Mouse (Mus musculus): Measurements from ENCODE around the gene Emc7. TPM values are rescaled to one million over a fixed set of nuclear protein-coding genes. Genes with fewer than 3 reads are reported as not detected.
"Not testable (repeated sequence)": the region's sequence is repeated elsewhere in the genome, so short reads cannot be mapped to it uniquely, and the experiment has no call there.

The Emc7 gene
- polyA plus RNA-seq, 1 experiment from 2014 or later: 11.5 TPM

GRCm38 (mm10) chr2:112448510-112449059 is 6.2 kb upstream of the Emc7 start:
- ATAC-seq (ENCODE audit: low FRiP score): no peak

GRCm38 (mm10) chr2:112449597-112450296 is 5.0 kb upstream of the Emc7 start:
- no peak overlapping the region for H3K27ac ChIP-seq
- H3K9ac ChIP-seq: no peak overlapping the region
- no peaks in the 10 kb centered on the region for H3K4me1 ChIP-seq
- H3K36me3 ChIP-seq (replicated peaks): no peaks in the 10 kb centered on the region
- no peaks in the 10 kb centered on the region for H3K9me3 ChIP-seq
- ATAC-seq (ENCODE audit: low FRiP score): no peak
- H3K4me3 ChIP-seq (replicated peaks): no peak overlapping the region
- H3K27me3 ChIP-seq: no peaks in the 10 kb centered on the region
- 38% methylated on average over 4 of the region's 4 CpGs for WGBS
- no peak overlapping the region for H3K4me2 ChIP-seq

More at GRCm38 (mm10) chr2:112448510-112449059, 6.2 kb upstream of the Emc7 start:
- Histone ChIP-seq H3K4me3 (replicated peaks) (no peak overlapping the region), H3K27me3 (no peaks in the 10 kb centered on the region), H3K9me3 (no peaks in the 10 kb centered on the region), H3K9ac (no peak overlapping the region), H3K4me1 (no peaks in the 10 kb centered on the region), H3K4me2 (no peak overlapping the region), H3K27ac (no peak overlapping the region), H3K36me3 (replicated peaks) (no peaks in the 10 kb centered on the region)

- H3K4me2 ChIP-seq; H3K36me3 ChIP-seq (replicated peaks); H3K9ac ChIP-seq; H3K4me1 ChIP-seq; H3K27me3 ChIP-seq; H3K4me3 ChIP-seq (replicated peaks); H3K27ac ChIP-seq; ATAC-seq (ENCODE audit: low FRiP score); H3K9me3 ChIP-seq: not testable (repeated sequence)
Observed at GRCm38 (mm10) chr2:112452513-112452912, 2.3 kb upstream of the Emc7 start.

GRCm38 (mm10) chr2:112454125-112454861 is 504 bp upstream of the Emc7 start:
- peaks cover 9% of the 10 kb centered on the region for H3K4me1 ChIP-seq
- peak overlapping the region; percentile 68 for H3K4me3 ChIP-seq (replicated peaks)
- no peak overlapping the region for H3K27ac ChIP-seq
- peak overlapping the region; percentile 76 for H3K9ac ChIP-seq
- 33% methylated on average over 17 of the region's 17 CpGs for WGBS
- no peak for ATAC-seq (ENCODE audit: low FRiP score)
- H3K9me3 ChIP-seq: no peaks in the 10 kb centered on the region
- H3K27me3 ChIP-seq: no peaks in the 10 kb centered on the region
- H3K4me2 ChIP-seq: peak overlapping the region; percentile 74
- no peaks in the 10 kb centered on the region for H3K36me3 ChIP-seq (replicated peaks)

DNA sequence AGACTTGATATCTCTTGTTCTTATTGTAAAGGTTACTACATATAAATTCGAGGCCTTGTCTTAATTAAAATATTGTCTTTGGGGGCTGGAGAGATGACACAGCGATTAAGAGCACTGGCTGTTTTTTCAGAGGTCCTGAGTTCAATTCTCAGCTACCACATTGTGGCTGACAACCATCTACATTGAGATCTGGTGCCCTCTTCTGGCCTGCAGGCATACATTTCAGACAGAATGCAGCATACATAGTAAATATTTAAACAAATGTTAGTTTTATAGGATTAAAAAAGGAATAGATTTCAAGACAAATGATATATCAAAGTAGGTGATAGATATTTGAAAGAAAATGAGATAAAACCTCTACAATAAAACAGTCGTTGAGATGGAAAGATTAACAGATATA is 5.8 kb downstream of the Emc7 start:
- no peak overlapping the region for H3K4me2 ChIP-seq
- peaks cover 8% of the 10 kb centered on the region for H3K4me1 ChIP-seq
- no peak overlapping the region for H3K4me3 ChIP-seq (replicated peaks)
- no peak overlapping the region for H3K9ac ChIP-seq
- no peaks in the 10 kb centered on the region for H3K27me3 ChIP-seq
- no peaks in the 10 kb centered on the region for H3K9me3 ChIP-seq
- H3K27ac ChIP-seq: no peak overlapping the region
- ATAC-seq (ENCODE audit: low FRiP score): no peak
- peaks cover 24% of the 10 kb centered on the region for H3K36me3 ChIP-seq (replicated peaks)
- 89% methylated on average over 3 of the region's 3 CpGs for WGBS

- Histone ChIP-seq H3K4me2 (no peak overlapping the region), H3K27ac (no peak overlapping the region), H3K36me3 (replicated peaks) (peaks cover 38% of the 10 kb centered on the region), H3K9ac (no peak overlapping the region), H3K4me3 (replicated peaks) (no peak overlapping the region), H3K9me3 (no peaks in the 10 kb centered on the region), H3K27me3 (no peaks in the 10 kb centered on the region), H3K4me1 (no peaks in the 10 kb centered on the region)
- ATAC-seq (ENCODE audit: low FRiP score): no peak
Observed at GRCm38 (mm10) chr2:112469542-112469941, 14.7 kb downstream of the Emc7 start.

DNA sequence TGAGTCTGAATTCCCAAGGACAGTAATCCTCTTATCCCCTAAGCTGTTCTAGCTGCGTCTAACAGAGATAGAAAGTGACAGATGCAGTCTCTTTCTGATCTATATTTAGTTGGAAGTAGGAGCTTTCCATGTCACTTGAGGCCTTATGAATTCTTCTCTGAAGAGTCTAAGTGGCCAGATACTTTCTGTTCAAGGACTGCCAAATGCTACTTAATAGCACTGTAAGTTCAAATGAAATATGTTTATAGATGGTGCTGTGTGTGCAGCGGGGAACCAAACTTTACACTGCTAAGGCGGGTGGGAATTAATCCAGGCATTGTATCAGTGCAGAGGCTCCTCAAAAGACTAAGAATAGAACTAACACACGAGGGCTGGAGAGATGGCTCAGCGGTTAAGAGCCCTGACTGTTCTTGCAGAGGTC is 16.2 kb downstream of the Emc7 start:
- H3K27me3 ChIP-seq: no peaks in the 10 kb centered on the region
- H3K9ac ChIP-seq: no peak overlapping the region
- no peak overlapping the region for H3K4me2 ChIP-seq
- H3K9me3 ChIP-seq: no peaks in the 10 kb centered on the region
- ATAC-seq (ENCODE audit: low FRiP score): no peak
- H3K4me3 ChIP-seq (replicated peaks): no peak overlapping the region
- WGBS: 50% methylated on average over 5 of the region's 5 CpGs
- H3K36me3 ChIP-seq (replicated peaks): peaks cover 32% of the 10 kb centered on the region
- no peaks in the 10 kb centered on the region for H3K4me1 ChIP-seq
- H3K27ac ChIP-seq: no peak overlapping the region

- H3K27me3 ChIP-seq: no peaks in the 10 kb centered on the region
- no peak overlapping the region for H3K4me3 ChIP-seq (replicated peaks)
- peaks cover 28% of the 10 kb centered on the region for H3K36me3 ChIP-seq (replicated peaks)
- H3K4me2 ChIP-seq: no peak overlapping the region
- no peaks in the 10 kb centered on the region for H3K4me1 ChIP-seq
- H3K9ac ChIP-seq: no peak overlapping the region
- H3K27ac ChIP-seq: no peak overlapping the region
- WGBS: 87% methylated on average over 2 of the region's 2 CpGs
- no peaks in the 10 kb centered on the region for H3K9me3 ChIP-seq
- no peak for ATAC-seq (ENCODE audit: low FRiP score)
Observed at GRCm38 (mm10) chr2:112472076-112472475, 17.3 kb downstream of the Emc7 start.

DNA sequence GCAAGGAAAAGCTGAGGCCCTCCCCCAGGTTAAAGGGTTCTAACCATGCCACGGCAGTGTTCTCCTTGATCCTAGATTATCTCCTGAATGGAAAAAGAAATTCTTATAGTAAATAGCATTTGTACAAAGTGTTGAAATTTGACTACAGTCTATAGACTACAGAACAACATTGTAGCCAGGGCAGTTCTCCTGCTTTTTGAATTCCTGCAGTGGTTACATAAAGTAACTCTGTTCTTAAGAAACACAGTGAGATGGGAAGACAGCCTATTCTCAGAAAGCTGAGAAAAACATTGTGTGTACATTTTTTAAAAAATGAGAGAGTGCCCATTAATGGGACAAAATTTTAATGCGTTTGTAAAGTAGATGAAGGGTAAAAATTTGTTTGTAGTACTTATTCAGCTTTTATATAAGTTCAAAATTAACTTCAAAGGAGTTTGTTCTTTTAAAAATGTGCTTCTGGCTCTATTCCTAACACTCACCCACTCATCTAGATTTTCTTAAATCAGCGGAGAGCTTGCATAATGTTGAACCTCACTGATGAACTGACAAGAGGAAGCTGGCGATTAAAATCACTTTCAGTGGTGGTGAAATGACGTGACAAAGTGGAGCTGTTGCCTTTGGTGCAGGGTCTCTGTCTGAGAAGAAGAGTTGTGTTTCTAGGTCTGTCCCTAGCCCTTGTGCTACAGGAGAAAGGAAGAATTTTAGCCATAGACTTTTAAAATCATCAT is 20.4 kb downstream of the Emc7 start:
- 84% methylated on average over 5 of the region's 5 CpGs for WGBS

GRCm38 (mm10) chr2:112476554-112476953 is 21.8 kb downstream of the Emc7 start:
- H3K27ac ChIP-seq: no peak overlapping the region
- no peaks in the 10 kb centered on the region for H3K4me1 ChIP-seq
- H3K9me3 ChIP-seq: no peaks in the 10 kb centered on the region
- no peaks in the 10 kb centered on the region for H3K27me3 ChIP-seq
- H3K4me3 ChIP-seq (replicated peaks): no peak overlapping the region
- ATAC-seq (ENCODE audit: low FRiP score): no peak
- no peak overlapping the region for H3K9ac ChIP-seq
- WGBS: 86% methylated on average over 6 of the region's 6 CpGs
- H3K36me3 ChIP-seq (replicated peaks): no peaks in the 10 kb centered on the region
- H3K4me2 ChIP-seq: no peak overlapping the region

More for the DNA sequence above, 20.4 kb downstream of the Emc7 start:
- Histone ChIP-seq H3K9ac (no peak overlapping the region), H3K4me1 (no peaks in the 10 kb centered on the region), H3K4me2 (no peak overlapping the region), H3K9me3 (no peaks in the 10 kb centered on the region), H3K27me3 (no peaks in the 10 kb centered on the region), H3K27ac (no peak overlapping the region), H3K36me3 (replicated peaks) (no peaks in the 10 kb centered on the region), H3K4me3 (replicated peaks) (no peak overlapping the region)
- no peak for ATAC-seq (ENCODE audit: low FRiP score)

DNA sequence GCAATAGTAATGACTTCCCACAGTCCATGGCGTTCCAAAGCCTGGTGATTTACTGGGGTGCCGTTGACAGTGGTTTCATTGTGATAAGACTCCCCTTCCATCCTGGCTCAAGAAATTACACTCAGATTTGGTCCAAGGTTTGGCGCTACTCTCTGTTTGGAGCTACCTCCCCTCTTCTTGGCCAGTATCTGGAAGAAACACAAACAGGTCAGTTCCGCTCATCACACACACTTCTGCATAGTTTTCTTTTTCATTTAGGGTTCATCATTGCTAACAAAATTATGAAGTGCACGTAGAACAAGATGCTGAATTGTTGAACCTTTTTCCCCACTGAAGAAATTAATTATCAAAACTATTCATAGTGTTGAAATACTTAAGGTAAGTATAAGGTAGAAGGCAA is 25.9 kb downstream of the Emc7 start, which contains the start of gene Chrm5:
Gene Chrm5 (minus strand): TSS at position 101 of the 400 bp plus-strand sequence.
- Histone ChIP-seq H3K27me3 (no peaks in the 10 kb centered on the region), H3K9me3 (no peaks in the 10 kb centered on the region), H3K4me2 (no peak within 1 kb of the TSS), H3K4me1 (no peaks in the 10 kb centered on the region), H3K27ac (no peak within 1 kb of the TSS), H3K36me3 (replicated peaks) (no peaks in the 10 kb centered on the region), H3K4me3 (replicated peaks) (no peak within 1 kb of the TSS), H3K9ac (no peak within 1 kb of the TSS)
- ATAC-seq (ENCODE audit: low FRiP score): no peak
- WGBS: 93% methylated on average over 5 of the region's 5 CpGs

DNA sequence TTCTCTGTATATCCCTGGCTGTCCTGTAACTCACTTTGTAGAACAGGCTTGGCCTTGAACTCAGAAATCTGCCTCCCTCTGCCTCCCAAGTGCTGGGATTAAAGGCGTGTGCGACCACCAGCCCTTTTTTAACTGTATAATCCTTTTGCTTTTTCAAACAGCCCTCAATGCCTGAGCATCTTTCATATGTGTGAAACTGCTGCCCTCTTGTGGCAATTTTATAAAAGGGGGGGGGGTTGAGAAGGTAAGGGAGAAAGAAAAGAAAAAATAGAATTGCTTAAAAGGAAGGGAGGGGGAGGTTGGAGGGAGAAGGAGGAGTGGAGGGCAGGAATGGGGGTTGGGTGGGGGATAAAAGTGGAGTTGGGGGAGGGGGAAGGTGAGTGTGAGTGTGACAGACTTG is 26.8 kb downstream of the Emc7 start:
- peak; percentile 49 for ATAC-seq (ENCODE audit: low FRiP score)

More for the DNA sequence above, 26.8 kb downstream of the Emc7 start:
- H3K4me2 ChIP-seq: no peak overlapping the region
- no peak overlapping the region for H3K27ac ChIP-seq
- no peaks in the 10 kb centered on the region for H3K36me3 ChIP-seq (replicated peaks)
- no peaks in the 10 kb centered on the region for H3K4me1 ChIP-seq
- no peaks in the 10 kb centered on the region for H3K27me3 ChIP-seq
- WGBS: 0% methylated on average over 2 of the region's 2 CpGs
- no peak overlapping the region for H3K9ac ChIP-seq
- no peak overlapping the region for H3K4me3 ChIP-seq (replicated peaks)
- H3K9me3 ChIP-seq: no peaks in the 10 kb centered on the region

Measured in forebrain, embryonic 12.5 days (tissue).